Comparison of ENCODE assay signal across 8 mouse cellular contexts in the genomic region with DNA sequence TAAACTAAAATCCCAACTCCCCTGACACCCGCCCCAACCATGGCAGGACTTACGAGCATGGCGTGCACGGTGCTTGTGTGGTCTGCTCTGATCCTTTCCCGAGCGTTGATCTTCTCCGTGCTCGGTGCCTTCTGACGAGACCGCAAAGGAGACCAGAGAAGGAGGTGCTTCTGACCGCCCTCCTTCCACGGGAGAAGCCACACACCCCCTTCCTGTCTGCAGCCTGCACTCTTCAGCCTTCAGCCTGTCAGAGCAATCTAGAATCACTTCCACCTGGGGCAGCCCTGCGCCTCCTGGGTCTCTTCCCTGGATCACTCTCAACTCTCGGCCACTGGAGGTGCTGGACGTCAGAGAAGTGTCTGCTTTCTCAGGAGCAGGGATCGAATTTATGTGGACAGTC.
DNase-seq lines count a peak whose midpoint lies in the region; ATAC-seq and TF ChIP-seq lines count a peak whose summit lies in the region.

No protein-coding gene starts in this region.

- no peak for ATAC-seq in hindbrain, embryonic 12.5 days (ENCODE audit: low FRiP score)
- ATAC-seq in hindbrain, embryonic 16.5 days = no peak
- no peak for ATAC-seq in liver, embryonic 14.5 days (ENCODE audit: insufficient read depth)

- peak overlapping the region; percentile 18; the same call in 1 of the 2 replicates for H3K4me2 ChIP-seq in hindbrain, embryonic 12.5 days (replicated peaks)
- H3K4me2 ChIP-seq in hindbrain, embryonic 16.5 days (ENCODE audit: low read length) = no peak overlapping the region
- peak overlapping the region; percentile 6; the same call in 1 of the 2 replicates for H3K4me2 ChIP-seq in liver, embryonic 14.5 days (ENCODE audit: low read depth)

- H3K4me1 ChIP-seq in hindbrain, embryonic 12.5 days = peaks cover 4% of the 10 kb centered on the region; the same call in 1 of the 2 replicates
- H3K4me1 ChIP-seq in hindbrain, embryonic 16.5 days (ENCODE audit: control insufficient read depth, insufficient read depth, low read depth, low read length) = peaks cover 6% of the 10 kb centered on the region; the same call in 1 of the 2 replicates
- peaks cover 3 to 7% of the 10 kb centered on the region in 2 experiments; a peak in 2 of 4 replicates for H3K4me1 ChIP-seq in ES-E14 (ENCODE audit: control insufficient read depth in 2 of 2, insufficient read depth in 2 of 2, low read length in 2 of 2, poor library complexity in 1 of 2)
- peaks cover 0 to 2% of the 10 kb centered on the region in 2 experiments; a peak in 1 of 4 replicates for H3K4me1 ChIP-seq in liver, embryonic 14.5 days (replicated peaks; ENCODE audit: control insufficient read depth in 2 of 2, insufficient read depth in 2 of 2, low read length in 1 of 2)

- intact Hi-C loops in gastrocnemius, postnatal 36 days (cut with DNase I) = loop anchor here (1.0 kb wide), 1 partner anchor 36 kb away; no protein-coding TSS in a partner anchor

- H3K36me3 ChIP-seq in hindbrain, embryonic 12.5 days = no peaks in the 10 kb centered on the region
- H3K36me3 ChIP-seq in hindbrain, embryonic 16.5 days (ENCODE audit: control insufficient read depth, insufficient read depth, low read length) = no peaks in the 10 kb centered on the region
- no peaks in the 10 kb centered on the region for H3K36me3 ChIP-seq in ES-E14 (ENCODE audit: control insufficient read depth, insufficient read depth, low read length, poor library complexity, severe bottlenecking)
- no peaks in the 10 kb centered on the region for H3K36me3 ChIP-seq in liver, embryonic 14.5 days (replicated peaks; ENCODE audit: control insufficient read depth, insufficient read depth, low read depth)

- WGBS in hindbrain, embryonic 12.5 days = 49% methylated on average over 16 of the region's 16 CpGs
- 53% methylated on average over 16 of the region's 16 CpGs for WGBS in hindbrain, embryonic 16.5 days
- WGBS in liver, embryonic 14.5 days (ENCODE audit: insufficient replicate concordance) = 10% methylated on average over 16 of the region's 16 CpGs

- no peak overlapping the region for H3K4me3 ChIP-seq in hindbrain, embryonic 12.5 days
- H3K4me3 ChIP-seq in hindbrain, embryonic 16.5 days (ENCODE audit: low read length) = no peak overlapping the region
- H3K4me3 ChIP-seq in ES-E14 (ENCODE audit: insufficient read depth in 1 of 2, low read depth in 1 of 2, low read length in 2 of 2, poor library complexity in 1 of 2, severe bottlenecking in 1 of 2) = peak overlapping the region; percentile 18 to 39; a peak in 2 of 4 replicates
- no peak overlapping the region for H3K4me3 ChIP-seq in liver, embryonic 14.5 days (ENCODE audit: insufficient read depth in 1 of 2, low read depth in 2 of 2, low read length in 2 of 2)
- no peak overlapping the region for H3K4me3 ChIP-seq in layer of hippocampus, adult 2 months

- H3K27me3 ChIP-seq in hindbrain, embryonic 12.5 days = no peaks in the 10 kb centered on the region
- H3K27me3 ChIP-seq in hindbrain, embryonic 16.5 days (replicated peaks; ENCODE audit: control insufficient read depth, insufficient read depth, low read length) = no peaks in the 10 kb centered on the region
- no peaks in the 10 kb centered on the region for H3K27me3 ChIP-seq in liver, embryonic 14.5 days (ENCODE audit: control insufficient read depth, insufficient read depth, low read length)

- TF ChIP-seq CTCF in liver, embryonic 14.5 days (IDR thresholded peaks at IDR 0.05; ENCODE audit: low read depth) = no peak
- no peak for TF ChIP-seq CTCF in layer of hippocampus, adult 2 months (conservative IDR thresholded peaks at IDR 0.05)

- TF ChIP-seq EP300 in liver, embryonic 14.5 days (IDR thresholded peaks at IDR 0.05; ENCODE audit: low read depth) = no peak

- no peaks in the 10 kb centered on the region; the same call in 1 of the 2 replicates for H3K9me3 ChIP-seq in hindbrain, embryonic 12.5 days (replicated peaks)
- no peaks in the 10 kb centered on the region for H3K9me3 ChIP-seq in hindbrain, embryonic 16.5 days (ENCODE audit: control insufficient read depth, low read length)
- no peaks in the 10 kb centered on the region for H3K9me3 ChIP-seq in ES-E14 (ENCODE audit: control insufficient read depth, insufficient read depth, low read depth, low read length)
- H3K9me3 ChIP-seq in liver, embryonic 14.5 days (ENCODE audit: control insufficient read depth, low read length) = no peaks in the 10 kb centered on the region

- in situ Hi-C loops in ES-E14 (cut with MboI; ENCODE audit: low sequenced_read_pairs in 2 of 2, unreplicated experiment in 2 of 2) = no loop called here

- DNase-seq in ES-E14 (ENCODE audit: low read depth, low spot score) = no peak
- DNase-seq in gastrocnemius, postnatal 36 days = peak; percentile 47 to 60
- no peak for DNase-seq in liver, embryonic 14.5 days (ENCODE audit: low read depth in 3 of 3, low spot score in 3 of 3)
- no peak for DNase-seq in spleen, postnatal 10 days (ENCODE audit: low spot score in 2 of 2)
- no peak for DNase-seq in layer of hippocampus, adult 2 months (ENCODE audit: low spot score in 2 of 2)
- no peak for DNase-seq in B cell, adult 2 months

- H3K9ac ChIP-seq in hindbrain, embryonic 12.5 days = no peak overlapping the region
- no peak overlapping the region for H3K9ac ChIP-seq in hindbrain, embryonic 16.5 days (ENCODE audit: low read depth, low read length)
- no peak overlapping the region; the same call in 1 of the 2 replicates for H3K9ac ChIP-seq in ES-E14 (ENCODE audit: insufficient read depth, low read depth, low read length, poor library complexity, severe bottlenecking)
- no peak overlapping the region for H3K9ac ChIP-seq in liver, embryonic 14.5 days (replicated peaks)

- no peak overlapping the region for H3K27ac ChIP-seq in hindbrain, embryonic 12.5 days
- no peak overlapping the region for H3K27ac ChIP-seq in hindbrain, embryonic 16.5 days (ENCODE audit: low read depth, low read length)
- no peak overlapping the region for H3K27ac ChIP-seq in ES-E14 (ENCODE audit: insufficient read depth, low read depth, low read length, poor library complexity, severe bottlenecking)
- H3K27ac ChIP-seq in liver, embryonic 14.5 days = no peak overlapping the region
- H3K27ac ChIP-seq in layer of hippocampus, adult 2 months = no peak overlapping the region

TF ChIP-seq in ES-E14, 5 proteins besides CTCF, POLR2A, EP300 and RAD21:
- TF ChIP-seq CHD2 (IDR thresholded peaks at IDR 0.05; ENCODE audit: low read depth, low read length) (no peak), ZNF384 (IDR thresholded peaks at IDR 0.05; ENCODE audit: low read depth, low read length) (no peak), MAFK (IDR thresholded peaks at IDR 0.05; ENCODE audit: insufficient read depth, low read depth, low read length) (no peak), ZC3H11A (IDR thresholded peaks at IDR 0.05; ENCODE audit: borderline replicate concordance, low read depth, low read length) (no peak), HCFC1 (IDR thresholded peaks at IDR 0.05; ENCODE audit: borderline replicate concordance, insufficient read depth, low read length) (no peak)
TF ChIP-seq in ES-E14: peak in this region for 0.

Comparison
In these comparisons a context has a peak if more than half of its experiments do, and no peak if none do; other contexts are left out.
1. H3K4me3 ChIP-seq: peak in ES-E14 (2 of 2); none in hindbrain, embryonic 12.5 days (single experiment), hindbrain, embryonic 16.5 days (single experiment), liver, embryonic 14.5 days (0 of 2) and layer of hippocampus, adult 2 months (single experiment).
2. DNase-seq: peak in gastrocnemius, postnatal 36 days (2 of 2); none in ES-E14 (single experiment), liver, embryonic 14.5 days (0 of 3), spleen, postnatal 10 days (0 of 2), layer of hippocampus, adult 2 months (0 of 2) and B cell, adult 2 months (0 of 2).